Mouse (Mus musculus): Measurements from ENCODE around the gene Pex10.

Gene Pex10

DNA sequence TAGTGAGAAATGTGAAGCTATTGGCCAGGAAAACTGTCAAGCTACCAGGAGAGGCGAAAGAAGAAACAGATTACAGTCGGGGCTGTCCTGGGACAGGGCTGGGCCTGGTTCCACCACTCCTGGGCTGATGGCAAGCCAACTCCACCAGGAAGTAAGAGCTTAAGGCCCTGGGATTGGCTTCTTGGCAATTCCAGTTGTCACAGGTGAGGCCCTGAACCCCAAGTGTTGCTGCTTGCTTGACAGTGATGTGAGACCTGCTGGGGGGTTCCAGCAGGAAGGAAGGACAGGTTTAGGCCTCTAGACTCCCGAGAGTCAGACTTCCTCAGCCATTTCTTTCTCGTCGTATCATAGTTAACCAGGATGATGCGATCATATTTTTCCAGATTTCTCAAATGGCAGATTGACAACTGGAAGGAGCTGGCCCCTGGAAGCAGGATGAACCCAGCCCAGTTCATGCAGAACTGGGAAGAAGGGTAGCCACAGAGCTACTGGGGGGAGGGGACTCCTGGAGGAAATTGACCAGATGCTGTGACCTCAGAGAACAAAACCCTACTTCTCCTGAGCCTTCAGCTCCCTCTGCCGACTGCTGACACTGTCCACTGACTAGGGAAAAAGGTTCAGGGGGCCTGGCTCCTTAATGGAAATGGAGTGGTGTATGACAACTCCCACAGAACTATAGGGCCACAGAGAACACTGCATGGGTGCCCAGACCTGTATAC lies 26.8 kb downstream of the Pex10 start:
- no peak for DNase-seq (ENCODE audit: low spot score)

DNA sequence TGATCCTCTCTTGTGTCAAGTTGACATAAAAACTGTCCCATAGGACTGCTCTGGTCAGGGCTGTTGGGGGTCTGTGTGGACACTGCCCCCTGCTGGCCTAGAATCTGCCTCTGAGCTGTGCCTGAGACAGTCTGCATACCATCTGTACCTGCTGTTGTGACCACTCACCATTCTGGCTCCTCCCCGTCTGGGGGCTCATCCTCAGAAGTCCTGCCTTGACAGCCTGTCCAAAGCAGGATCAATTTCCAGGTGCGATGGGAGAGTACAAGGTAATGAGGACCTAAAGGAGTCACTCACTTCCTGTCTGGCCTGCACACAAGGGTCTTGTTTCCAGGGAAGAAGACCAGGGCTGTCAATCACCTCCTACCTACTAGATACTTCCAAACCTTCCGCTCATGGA lies 27.7 kb downstream of the Pex10 start:
- peak; percentile 26 for DNase-seq (ENCODE audit: low spot score)

DNA sequence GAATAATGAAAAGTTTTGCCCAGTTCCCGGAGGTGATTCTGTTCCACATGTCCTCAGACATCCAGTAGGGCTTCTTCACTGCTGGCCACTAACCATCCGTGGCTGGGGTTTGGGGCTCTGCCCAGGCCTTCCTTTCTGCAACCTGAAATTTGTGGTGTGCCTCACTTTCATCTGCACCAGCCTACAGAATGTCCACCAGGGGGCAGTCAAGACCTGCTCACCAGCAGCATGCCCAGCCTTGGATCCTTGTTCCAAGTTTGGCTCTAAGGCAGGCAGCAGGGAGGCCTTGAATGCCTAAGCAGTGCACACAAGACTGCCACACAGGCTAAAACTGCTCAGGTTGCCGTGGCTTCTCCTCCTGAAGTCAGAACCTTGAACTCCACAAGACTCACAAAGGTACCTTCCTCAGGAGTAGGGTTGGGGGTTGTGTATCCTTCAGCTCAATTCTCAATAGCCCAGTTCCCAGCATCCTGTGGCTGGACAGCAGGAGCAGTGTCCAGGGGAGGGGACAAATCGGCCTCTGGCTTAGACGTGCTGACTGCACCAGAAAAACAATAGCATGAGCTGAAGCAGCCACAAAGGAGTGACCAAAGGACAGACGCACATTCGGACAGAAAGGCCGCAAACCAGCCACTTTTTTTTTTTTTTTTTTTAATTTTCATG lies 28.6 kb downstream of the Pex10 start:
- DNase-seq (ENCODE audit: low spot score) = peak; percentile 93

DNA sequence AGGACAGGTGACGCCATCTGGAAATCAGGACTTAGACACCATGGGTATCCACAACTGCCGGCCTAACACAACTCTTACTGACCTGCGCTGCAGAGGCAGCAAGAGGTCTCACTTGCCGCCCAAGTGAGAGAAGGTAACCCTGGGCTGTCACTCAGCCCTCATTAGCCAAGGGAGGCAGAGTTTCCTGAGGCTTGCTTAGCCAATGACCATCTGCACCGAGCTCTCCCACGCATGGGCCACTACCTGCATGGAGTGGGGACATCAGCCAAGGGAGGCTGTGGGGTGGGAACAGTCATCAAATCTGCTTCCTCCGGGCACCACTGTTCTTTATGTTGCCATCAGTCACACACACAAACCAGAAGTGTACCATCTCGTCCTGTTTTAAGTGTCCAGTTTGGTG lies 29.2 kb downstream of the Pex10 start:
- no peak for DNase-seq (ENCODE audit: low spot score)

DNA sequence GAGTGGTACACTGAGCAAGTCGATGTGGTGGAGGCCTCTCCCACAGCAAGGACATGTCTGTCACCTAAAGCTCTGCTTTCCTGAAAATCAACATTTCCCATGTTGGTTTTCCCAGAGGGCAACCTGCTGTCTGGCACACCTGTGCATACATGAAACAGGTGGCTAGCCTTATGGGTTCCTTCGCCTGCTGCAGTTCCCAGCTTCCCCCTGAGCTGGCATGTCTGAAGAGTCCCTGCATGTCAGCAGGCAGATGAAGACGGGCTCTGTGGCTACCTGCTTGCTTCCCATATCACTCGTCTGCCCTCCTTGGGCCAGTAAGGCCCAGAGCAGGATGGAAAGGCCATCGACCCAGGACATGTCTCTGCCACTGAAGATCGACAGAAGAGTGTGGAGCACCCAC lies 30.6 kb downstream of the Pex10 start:
- DNase-seq (ENCODE audit: low spot score) = no peak

DNA sequence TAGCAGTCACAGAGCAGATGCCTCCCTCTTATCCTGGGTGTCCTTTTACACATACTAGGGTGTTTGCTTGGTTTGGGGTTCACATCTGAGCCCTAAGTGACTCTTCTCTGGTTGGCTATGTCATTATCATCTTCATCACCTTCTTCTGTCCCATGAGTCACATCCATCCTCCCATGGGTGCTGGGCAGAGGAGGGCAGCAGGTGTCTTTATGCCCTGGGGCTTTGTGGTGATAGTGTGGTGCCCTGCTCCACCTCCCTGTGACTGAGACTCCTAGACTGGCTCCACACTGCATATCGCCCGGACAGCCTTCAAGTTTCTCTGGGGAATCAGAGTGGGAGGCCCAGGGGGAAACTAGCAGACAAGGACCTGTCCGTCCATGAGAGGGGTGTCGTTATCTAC lies 31.8 kb downstream of the Pex10 start:
- no peak for DNase-seq (ENCODE audit: low spot score)

DNA sequence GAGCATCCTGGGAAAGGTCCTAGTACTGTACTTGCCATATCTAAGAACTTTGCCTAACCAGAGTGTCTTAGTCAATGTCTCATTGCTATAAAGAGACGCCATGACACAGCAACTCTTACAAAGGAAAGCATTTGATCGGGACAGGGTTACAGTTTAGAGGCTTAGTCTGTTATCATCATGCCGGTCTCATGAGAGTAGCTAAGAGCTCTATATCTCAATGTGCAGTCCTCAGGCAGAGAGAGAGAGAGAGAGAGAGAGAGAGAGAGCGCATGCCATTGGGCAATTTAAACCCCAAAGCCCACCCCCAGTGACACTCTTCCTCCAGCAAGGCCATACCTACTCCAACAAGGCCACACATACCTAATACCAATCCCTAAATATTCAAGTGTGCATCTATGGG lies 41.1 kb downstream of the Pex10 start:
- DNase-seq (ENCODE audit: low spot score) = no peak

DNA sequence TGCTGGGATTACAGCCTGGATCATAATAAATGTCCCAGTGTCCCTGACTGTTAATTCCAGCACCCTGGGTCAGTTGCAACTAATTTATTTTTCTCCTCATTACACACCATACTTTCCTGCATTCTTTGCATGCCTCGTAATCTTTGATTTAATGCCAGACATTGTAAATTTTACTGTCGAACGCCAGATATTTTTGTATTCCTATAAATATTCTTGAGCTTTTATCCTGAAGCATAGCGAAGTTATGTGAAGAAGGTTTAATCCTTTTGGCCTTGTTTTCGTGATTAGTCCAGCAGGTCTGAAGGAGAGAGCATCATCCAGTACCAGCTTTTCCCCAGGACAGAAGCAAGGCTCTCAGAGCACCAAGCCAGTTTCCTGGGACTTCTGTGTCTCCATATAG lies 42.7 kb downstream of the Pex10 start:
- no peak for DNase-seq (ENCODE audit: low spot score)

DNA sequence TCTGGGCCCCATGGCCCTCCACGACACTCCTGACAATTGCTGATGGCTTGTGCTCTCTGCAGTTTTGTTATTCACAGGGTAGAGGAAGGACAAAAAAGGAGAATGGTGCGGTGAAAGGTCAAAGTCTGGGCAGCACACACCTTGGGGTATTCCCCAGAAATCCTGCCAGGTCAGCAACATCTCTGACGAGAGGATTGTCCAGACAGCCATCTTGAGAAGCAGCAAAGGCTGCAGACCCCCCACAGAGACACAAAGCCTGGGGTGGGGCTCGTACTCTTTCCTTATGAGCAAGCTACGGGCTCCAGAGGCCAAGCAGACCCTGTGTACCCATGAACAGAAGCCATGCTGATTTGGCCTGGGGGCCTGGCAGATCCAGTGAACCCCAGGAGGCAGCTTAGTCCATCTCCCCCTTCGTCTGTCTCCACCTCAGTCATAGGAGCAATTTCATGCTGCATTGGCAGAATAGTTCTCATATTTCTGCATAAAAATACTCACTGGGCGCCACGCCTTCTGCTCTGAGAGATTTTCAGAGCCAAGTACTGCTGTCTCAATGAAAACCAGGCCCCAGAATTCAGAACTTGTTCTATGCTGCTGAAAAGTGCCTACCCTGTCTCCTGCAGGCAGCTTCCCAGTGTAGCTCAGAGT lies 47.1 kb downstream of the Pex10 start:
- no peak for DNase-seq (ENCODE audit: low spot score)

DNA sequence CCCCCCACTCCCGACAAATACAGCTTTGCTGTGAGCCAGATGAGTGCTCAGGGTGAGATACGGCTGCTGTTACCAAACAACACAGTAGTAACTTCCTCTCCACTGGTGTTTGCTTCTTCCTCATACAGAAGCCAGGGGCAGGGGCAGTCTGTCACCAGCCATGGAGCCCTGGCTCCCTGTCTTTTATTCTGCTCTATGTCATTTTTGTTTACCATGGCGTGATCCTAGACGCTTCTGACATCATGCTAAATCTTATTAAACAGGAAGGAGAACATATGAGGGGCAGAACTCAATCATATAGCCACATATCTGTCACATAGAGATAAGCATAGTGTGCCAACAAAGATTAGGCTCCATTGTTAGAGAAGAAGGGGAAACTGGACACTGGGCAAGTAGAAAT lies 49.8 kb downstream of the Pex10 start:
- no peak for DNase-seq (ENCODE audit: low spot score)

DNA sequence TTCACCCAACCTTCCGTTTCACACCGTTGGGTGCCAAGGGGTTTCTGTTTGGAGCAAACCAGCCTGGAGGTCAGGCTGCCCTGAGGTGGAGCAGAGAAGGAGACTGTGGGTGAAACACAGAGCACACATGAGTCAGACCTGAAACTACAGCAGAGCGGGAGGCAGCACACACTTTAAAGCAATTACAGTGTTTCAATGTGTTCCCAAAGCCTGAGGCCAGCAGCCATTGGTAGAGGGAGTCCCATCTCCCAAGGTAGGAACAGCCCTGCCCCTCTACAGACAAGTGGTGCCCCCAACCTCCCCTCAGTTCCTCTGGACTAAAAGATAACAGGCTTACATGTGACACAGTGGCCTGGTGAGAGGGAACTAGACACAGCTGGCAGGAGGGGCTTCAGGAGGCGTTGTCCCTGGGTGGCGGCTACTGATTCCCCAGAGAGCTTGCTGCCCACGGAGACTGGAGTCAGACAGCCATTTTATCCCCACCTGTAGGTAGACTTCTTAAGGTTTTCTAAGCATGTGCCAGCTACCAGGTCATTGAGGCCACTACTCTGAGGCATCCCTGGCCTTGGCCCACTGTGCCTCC lies 50.7 kb downstream of the Pex10 start:
- DNase-seq (ENCODE audit: low spot score) = no peak

DNA sequence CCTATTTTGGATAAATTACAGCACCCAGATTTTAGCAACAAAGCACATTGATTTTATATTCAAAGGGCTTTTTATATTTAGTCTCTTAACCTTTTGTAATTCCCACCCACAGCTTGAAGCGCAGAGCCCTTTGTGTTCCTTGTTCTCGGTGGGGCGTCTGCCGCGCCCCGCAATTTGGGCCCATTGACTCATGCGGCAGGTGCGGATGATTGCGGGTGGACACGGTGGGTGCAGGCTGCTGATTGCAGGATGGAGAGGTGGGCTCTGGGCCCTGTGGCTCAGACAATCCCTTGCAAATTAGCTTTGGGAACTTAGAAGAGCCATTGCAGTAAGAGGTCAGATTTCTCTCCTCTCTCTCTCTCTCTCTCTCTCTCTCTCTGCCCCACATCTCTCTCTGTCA lies 51.5 kb downstream of the Pex10 start:
- DNase-seq (ENCODE audit: low spot score) = no peak

DNA sequence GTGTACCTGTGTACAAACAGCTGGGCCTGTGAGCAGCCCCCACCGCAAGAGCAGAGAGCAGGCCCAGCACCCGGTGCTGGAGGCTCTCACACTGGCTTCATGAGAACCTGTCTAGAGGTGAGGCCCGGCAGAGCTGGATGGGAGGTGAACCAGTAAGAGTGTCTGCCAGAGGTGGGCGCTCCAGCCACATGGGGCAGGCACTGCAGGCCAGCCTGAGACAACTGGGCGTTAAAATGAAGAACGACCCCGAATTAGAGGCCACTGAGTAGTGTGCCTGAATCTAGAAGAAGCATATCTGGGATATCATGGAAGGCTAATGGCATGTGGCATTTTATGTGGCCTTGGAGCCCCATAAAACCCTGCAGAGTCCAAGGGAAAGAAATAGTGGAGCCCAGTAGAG lies 53.2 kb downstream of the Pex10 start:
- no peak for DNase-seq (ENCODE audit: low spot score)

DNA sequence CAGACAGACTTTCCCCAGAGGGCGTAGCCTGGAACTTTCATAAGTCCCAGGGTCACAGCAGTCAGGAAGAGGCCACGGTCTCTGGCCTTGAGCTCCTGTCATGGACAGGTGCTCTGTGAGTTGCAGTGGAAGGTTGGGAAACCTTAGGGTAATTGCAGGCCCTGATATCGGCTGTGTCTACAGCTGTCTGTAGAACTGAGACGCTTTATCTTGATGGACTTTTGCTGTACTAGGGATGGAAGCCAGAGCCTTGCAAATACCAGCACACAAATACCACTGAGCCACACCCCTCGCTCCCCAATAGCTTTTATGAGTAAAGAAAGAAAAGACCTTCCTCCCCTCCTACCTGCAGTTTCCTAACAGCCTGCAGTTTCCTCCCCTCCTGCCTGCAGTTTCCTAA lies 53.8 kb downstream of the Pex10 start:
- no peak for DNase-seq (ENCODE audit: low spot score)

DNA sequence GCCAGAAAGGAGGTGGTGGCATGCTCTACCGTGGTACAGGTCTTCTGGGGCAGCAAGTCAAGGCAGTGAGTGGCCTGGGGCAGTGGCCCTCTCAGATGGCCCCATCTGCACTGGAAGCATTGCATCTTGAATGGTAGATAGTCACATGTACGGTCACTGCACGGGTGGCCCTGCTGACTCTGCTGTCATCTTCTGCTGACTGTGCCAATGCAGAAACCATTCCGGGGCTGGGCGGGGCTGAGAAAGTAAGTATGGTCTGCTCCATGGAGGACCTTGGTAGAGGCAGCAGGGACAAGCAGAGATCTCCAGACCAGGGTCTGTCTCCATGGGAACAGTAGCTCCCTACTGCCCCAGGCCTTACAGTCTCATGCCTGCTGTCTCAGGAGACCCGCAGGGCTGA lies 54.4 kb downstream of the Pex10 start:
- no peak for DNase-seq (ENCODE audit: low spot score)

Data from adipocyte (in vitro differentiated cells).